Mouse (Mus musculus): Measurements from ENCODE around the gene Ngp.

DNA sequence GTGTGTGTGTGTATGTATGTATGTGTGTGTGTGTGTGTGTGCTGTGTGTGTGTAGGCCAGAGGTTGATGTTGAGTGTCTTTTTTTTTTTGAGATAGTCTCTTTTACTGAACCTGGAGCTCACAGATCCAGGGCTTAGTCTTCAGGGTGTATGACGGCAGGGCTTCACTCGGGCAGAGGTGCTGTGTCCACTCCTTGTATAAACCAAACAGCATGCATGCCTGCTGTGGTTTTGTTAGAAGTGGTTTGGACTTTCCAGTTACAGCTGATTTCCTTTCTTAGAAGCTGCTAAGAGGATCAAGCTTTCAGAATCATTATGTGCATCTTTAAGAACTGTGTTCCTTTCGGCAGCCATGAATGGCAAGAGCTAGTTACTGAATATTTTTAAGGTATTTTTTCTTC lies 38.4 kb downstream of the Ngp start:
- no peak for TF ChIP-seq CTCF (IDR thresholded peaks at IDR 0.05; ENCODE audit: low read depth, low read length)
- no peak for TF ChIP-seq POLR2A (IDR thresholded peaks at IDR 0.05; ENCODE audit: extremely low read depth, insufficient read depth, low read length)
